ENCODE assay signal across 18 mouse cellular contexts in genomic region chr17:67178686-67179265, GRCm38 (mm10).
DNase-seq lines count a peak whose midpoint lies in the region; ATAC-seq and TF ChIP-seq lines count a peak whose summit lies in the region.
"Had no signal": no experiment of that assay in that cellular context is flagged by ENCODE, and none has a peak within 500 bp of the region (broad histone marks: within the 10 kb centered on the region; RNA-seq: fewer than 3 reads in every experiment).

No protein-coding gene starts in this region.

- no peak overlapping the region for H3K9ac ChIP-seq in hindbrain, embryonic 11.5 days (ENCODE audit: low read depth, low read length)
- H3K9ac ChIP-seq in hindbrain, embryonic 14.5 days: no peak overlapping the region
- no peak overlapping the region for H3K9ac ChIP-seq in lung, postnatal 0 days (replicated peaks; ENCODE audit: low read depth)
- no peak overlapping the region for H3K9ac ChIP-seq in stomach, postnatal 0 days (ENCODE audit: low read length)
- H3K9ac ChIP-seq: embryonic facial prominence, embryonic 13.5 days; heart, embryonic 13.5 days; midbrain, embryonic 13.5 days had no signal

- peak; percentile 8 for DNase-seq in hindbrain, embryonic 11.5 days (ENCODE audit: low spot score)
- DNase-seq in hindbrain, embryonic 14.5 days (ENCODE audit: low spot score): no peak
- no peak for DNase-seq in lung, postnatal 0 days (ENCODE audit: low spot score)
- DNase-seq in lung, adult 18-20 months: no peak
- DNase-seq in ZHBTc4 (ENCODE audit: low read depth, low spot score): peak; percentile 38
- DNase-seq in stomach, postnatal 0 days (ENCODE audit: low spot score): no peak
- DNase-seq in urinary bladder, postnatal 4 days (ENCODE audit: low spot score in 2 of 2): no peak
- DNase-seq: cerebellum, postnatal 10 days; gastrocnemius, postnatal 36 days; kidney, adult 18-20 months; kidney, postnatal 36 days; left cerebral cortex, postnatal 4 days; lung, postnatal 36 days had no signal

- H3K9me3 ChIP-seq in hindbrain, embryonic 11.5 days (ENCODE audit: control insufficient read depth, low read length): no peaks in the 10 kb centered on the region
- 0 out of 2 replicates have a peak, but pooled peaks cover 4% of the 10 kb centered on the region for H3K9me3 ChIP-seq in hindbrain, embryonic 14.5 days (ENCODE audit: control insufficient read depth, low read length)
- H3K9me3 ChIP-seq in lung, postnatal 0 days (ENCODE audit: low read length): no peaks in the 10 kb centered on the region
- no peaks in the 10 kb centered on the region for H3K9me3 ChIP-seq in stomach, postnatal 0 days (ENCODE audit: control insufficient read depth, low read length)
- H3K9me3 ChIP-seq: embryonic facial prominence, embryonic 13.5 days; heart, embryonic 13.5 days had no signal

- H3K27me3 ChIP-seq in hindbrain, embryonic 11.5 days (ENCODE audit: control insufficient read depth, insufficient read depth, low read length): no peaks in the 10 kb centered on the region
- H3K27me3 ChIP-seq in hindbrain, embryonic 14.5 days (ENCODE audit: control insufficient read depth, insufficient read depth, low read length): no peaks in the 10 kb centered on the region
- no peaks in the 10 kb centered on the region for H3K27me3 ChIP-seq in lung, postnatal 0 days (replicated peaks; ENCODE audit: insufficient read depth, low read length)
- H3K27me3 ChIP-seq in stomach, postnatal 0 days (ENCODE audit: control insufficient read depth, insufficient read depth, low read length): no peaks in the 10 kb centered on the region
- H3K27me3 ChIP-seq: embryonic facial prominence, embryonic 13.5 days; heart, embryonic 13.5 days; midbrain, embryonic 13.5 days had no signal

- WGBS in hindbrain, embryonic 11.5 days: 74% methylated on average over 5 of the region's 5 CpGs
- 75% methylated on average over 5 of the region's 5 CpGs for WGBS in hindbrain, embryonic 14.5 days
- WGBS in lung, postnatal 0 days: 68% methylated on average over 5 of the region's 5 CpGs
- 69% methylated on average over 5 of the region's 5 CpGs for WGBS in stomach, postnatal 0 days

- H3K4me1 ChIP-seq in hindbrain, embryonic 11.5 days (replicated peaks; ENCODE audit: control insufficient read depth, insufficient read depth, low read length): no peaks in the 10 kb centered on the region
- H3K4me1 ChIP-seq in hindbrain, embryonic 14.5 days (replicated peaks; ENCODE audit: control insufficient read depth, insufficient read depth, low read length): no peaks in the 10 kb centered on the region
- no peaks in the 10 kb centered on the region for H3K4me1 ChIP-seq in lung, postnatal 0 days (ENCODE audit: insufficient read depth, low read depth, low read length)
- no peaks in the 10 kb centered on the region for H3K4me1 ChIP-seq in stomach, postnatal 0 days (replicated peaks; ENCODE audit: control insufficient read depth, insufficient read depth)
- H3K4me1 ChIP-seq: forebrain, embryonic 10.5 days; midbrain, embryonic 13.5 days had no signal

- TF ChIP-seq EP300 in lung, postnatal 0 days (IDR thresholded peaks at IDR 0.05): no peak
- no peak for TF ChIP-seq EP300 in stomach, postnatal 0 days (optimal IDR thresholded peaks at IDR 0.05)

- H3K4me3 ChIP-seq in hindbrain, embryonic 11.5 days (ENCODE audit: low read depth, low read length): no peak overlapping the region
- H3K4me3 ChIP-seq in hindbrain, embryonic 14.5 days (replicated peaks; ENCODE audit: low read length): no peak overlapping the region
- no peak overlapping the region for H3K4me3 ChIP-seq in lung, postnatal 0 days (ENCODE audit: low read depth, low read length)
- H3K4me3 ChIP-seq in stomach, postnatal 0 days (ENCODE audit: low read depth, low read length): no peak overlapping the region
- H3K4me3 ChIP-seq: embryonic facial prominence, embryonic 13.5 days; forebrain, embryonic 10.5 days; heart, embryonic 13.5 days; midbrain, embryonic 13.5 days had no signal

- no peak overlapping the region for H3K4me2 ChIP-seq in hindbrain, embryonic 11.5 days (replicated peaks; ENCODE audit: low read depth, low read length)
- H3K4me2 ChIP-seq in hindbrain, embryonic 14.5 days (replicated peaks): no peak overlapping the region
- H3K4me2 ChIP-seq in lung, postnatal 0 days (replicated peaks; ENCODE audit: low read depth, low read length): no peak overlapping the region
- no peak overlapping the region for H3K4me2 ChIP-seq in stomach, postnatal 0 days (replicated peaks; ENCODE audit: low read depth)
- H3K4me2 ChIP-seq: embryonic facial prominence, embryonic 13.5 days; heart, embryonic 13.5 days; liver, embryonic 11.5 days; midbrain, embryonic 13.5 days had no signal

- no peaks in the 10 kb centered on the region for H3K36me3 ChIP-seq in hindbrain, embryonic 11.5 days (ENCODE audit: control insufficient read depth, insufficient read depth, low read length)
- H3K36me3 ChIP-seq in hindbrain, embryonic 14.5 days (replicated peaks; ENCODE audit: control insufficient read depth, insufficient read depth): no peaks in the 10 kb centered on the region
- H3K36me3 ChIP-seq in lung, postnatal 0 days (ENCODE audit: insufficient read depth, low read length): no peaks in the 10 kb centered on the region
- H3K36me3 ChIP-seq in stomach, postnatal 0 days (ENCODE audit: control insufficient read depth, insufficient read depth, low read length): no peaks in the 10 kb centered on the region
- H3K36me3 ChIP-seq: embryonic facial prominence, embryonic 13.5 days; forebrain, embryonic 10.5 days; heart, embryonic 13.5 days; midbrain, embryonic 13.5 days had no signal

- peak; percentile 29; the same call in 1 of the 2 replicates for TF ChIP-seq CTCF in lung, postnatal 0 days (IDR thresholded peaks at IDR 0.05)
- peak; percentile 23; the same call in 1 of the 2 replicates for TF ChIP-seq CTCF in stomach, postnatal 0 days (IDR thresholded peaks at IDR 0.05; ENCODE audit: low read depth)

- H3K27ac ChIP-seq in hindbrain, embryonic 11.5 days (ENCODE audit: low read depth, low read length): no peak overlapping the region
- H3K27ac ChIP-seq in hindbrain, embryonic 14.5 days: no peak overlapping the region
- H3K27ac ChIP-seq in lung, postnatal 0 days (ENCODE audit: low read length): no peak overlapping the region
- no peak overlapping the region for H3K27ac ChIP-seq in stomach, postnatal 0 days (replicated peaks)
- H3K27ac ChIP-seq: embryonic facial prominence, embryonic 13.5 days; forebrain, embryonic 10.5 days; heart, embryonic 13.5 days; midbrain, embryonic 13.5 days had no signal

- ATAC-seq in hindbrain, embryonic 11.5 days (ENCODE audit: low FRiP score): 0 out of 2 replicates have a peak, but pooled peaks have one; percentile 35
- no peak for ATAC-seq in hindbrain, embryonic 14.5 days (ENCODE audit: low FRiP score)
- ATAC-seq in lung, postnatal 0 days: no peak
- ATAC-seq in stomach, postnatal 0 days (ENCODE audit: low FRiP score, low TSS enrichment): no peak
- ATAC-seq: midbrain, embryonic 13.5 days had no signal

Comparison
In these comparisons a context has a peak if more than half of its experiments do, and no peak if none do; other contexts are left out.
1. DNase-seq: peak in hindbrain, embryonic 11.5 days (single experiment) and ZHBTc4 (single experiment); none in hindbrain, embryonic 14.5 days (single experiment), lung, postnatal 0 days (single experiment), lung, adult 18-20 months (0 of 2), stomach, postnatal 0 days (single experiment) and urinary bladder, postnatal 4 days (0 of 2).